Mouse (Mus musculus): Measurements from ENCODE around the gene Slc35d1.

The Slc35d1 gene

DNA sequence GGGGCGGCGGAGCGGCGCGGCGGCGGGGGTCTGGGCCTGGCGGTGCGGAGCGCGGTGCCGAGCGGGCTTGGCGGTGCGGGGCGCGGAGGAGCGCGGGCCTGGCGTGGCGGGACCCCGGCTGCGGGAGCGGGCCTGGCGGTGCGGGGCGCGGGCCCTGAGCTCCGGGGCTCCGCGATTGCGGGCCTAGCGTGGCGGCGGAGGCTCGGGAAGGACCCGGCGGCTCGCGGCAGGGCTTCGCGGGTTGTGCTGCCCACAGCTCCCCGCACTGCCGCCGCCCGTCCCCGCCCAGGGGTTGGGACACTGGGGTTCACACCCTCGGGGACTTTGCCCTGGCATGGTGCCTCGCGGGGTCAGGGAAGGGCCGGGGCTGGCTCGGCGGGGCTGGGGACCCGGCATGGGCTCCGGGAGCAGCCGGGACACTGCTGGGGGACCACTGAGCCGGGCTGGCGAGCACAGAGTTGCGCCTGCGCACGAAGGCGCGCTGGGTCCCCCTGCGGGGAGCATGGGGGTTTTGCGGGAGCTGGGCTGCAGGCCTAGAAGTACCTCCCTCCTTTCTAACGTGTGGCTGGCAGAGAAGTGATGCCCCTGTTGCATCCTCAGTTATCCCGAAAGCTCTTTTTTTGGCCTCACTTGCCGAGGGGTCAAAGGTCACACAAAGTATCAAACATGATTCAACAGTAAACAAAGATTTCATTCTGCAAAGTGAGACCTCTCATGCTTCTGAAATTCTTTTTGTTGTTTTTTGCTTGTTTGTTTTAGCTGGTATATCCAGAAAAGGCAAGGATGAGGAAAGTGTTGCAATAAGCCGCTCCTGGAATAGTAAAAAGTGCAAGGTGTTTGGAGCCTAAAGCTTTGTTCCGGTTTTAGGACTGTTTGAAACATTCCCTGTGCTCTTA is at the start of gene Slc35d1:
TSS of gene Slc35d1 (minus strand) at position 240 of the 896 bp plus-strand sequence.
- peak; percentile 55 to 69 for DNase-seq (ENCODE audit: low spot score in 2 of 2)

DNA sequence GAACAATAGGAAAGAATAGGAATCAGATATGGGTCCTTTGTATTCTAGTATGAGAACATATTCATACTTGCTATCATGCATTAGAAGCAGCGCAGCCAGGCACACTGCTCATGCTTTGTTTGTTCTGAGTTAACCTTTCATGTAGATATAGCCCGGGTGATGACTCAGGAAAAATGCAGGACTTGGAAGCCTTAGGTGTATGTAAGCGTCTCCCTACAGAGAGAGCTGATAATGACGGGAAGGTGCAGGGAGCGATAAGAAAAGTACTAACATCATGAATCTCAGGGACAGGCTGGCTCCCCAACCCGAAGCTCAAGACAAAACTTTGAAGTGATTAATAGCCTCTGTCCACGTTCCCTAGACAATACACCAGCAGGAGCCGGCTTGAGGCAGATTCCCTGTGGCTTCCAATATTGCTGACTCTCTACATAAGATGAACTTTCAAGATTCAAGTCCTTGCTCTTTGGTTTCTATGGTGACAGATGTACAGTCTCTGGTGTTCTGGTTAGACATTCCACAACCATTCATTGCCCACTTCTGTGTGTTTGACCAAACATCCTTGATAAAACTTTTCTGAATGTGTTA is 48.9 kb upstream of the Slc35d1 start:
- DNase-seq (ENCODE audit: low spot score in 2 of 2) = no peak

DNA sequence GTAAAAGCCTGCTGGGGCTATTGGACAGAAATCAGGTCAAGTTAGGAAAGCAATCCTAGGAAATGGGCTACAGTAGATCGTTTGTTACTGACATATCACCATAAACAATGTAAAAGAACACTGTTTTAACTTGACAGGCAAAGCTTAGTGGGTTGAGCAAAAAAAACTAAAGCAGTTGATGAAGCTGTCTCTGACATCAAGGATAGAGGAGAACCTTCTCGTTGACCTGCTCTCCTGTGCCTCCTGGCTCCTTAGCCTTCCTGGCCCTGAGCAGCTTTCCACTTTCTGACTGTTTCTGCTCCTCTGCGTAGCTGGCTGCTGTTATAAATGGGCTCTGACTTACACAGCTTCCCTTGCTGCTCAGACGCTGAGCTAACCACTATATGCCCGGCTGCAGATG is 48.4 kb upstream of the Slc35d1 start:
- no peak for DNase-seq (ENCODE audit: low spot score in 2 of 2)

DNA sequence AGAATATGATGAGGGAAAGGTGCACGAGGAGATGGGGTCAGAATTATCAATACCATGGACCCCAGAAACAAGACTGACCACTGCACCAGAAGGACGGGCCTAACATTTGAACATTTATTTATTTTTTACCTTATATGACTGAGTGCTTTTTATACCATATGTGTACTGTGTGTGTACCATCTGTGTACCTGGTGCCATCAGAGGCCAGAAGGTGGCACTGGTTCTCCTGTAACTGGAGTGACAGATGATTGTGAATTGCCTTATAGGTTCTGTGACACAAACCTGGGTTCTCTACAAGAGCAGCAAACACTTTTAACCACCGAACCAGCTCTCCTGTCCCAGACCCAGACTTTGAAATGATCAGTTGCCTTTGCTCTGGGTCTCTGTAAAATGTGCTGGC is 43.9 kb upstream of the Slc35d1 start:
- no peak for DNase-seq (ENCODE audit: low spot score in 2 of 2)

DNA sequence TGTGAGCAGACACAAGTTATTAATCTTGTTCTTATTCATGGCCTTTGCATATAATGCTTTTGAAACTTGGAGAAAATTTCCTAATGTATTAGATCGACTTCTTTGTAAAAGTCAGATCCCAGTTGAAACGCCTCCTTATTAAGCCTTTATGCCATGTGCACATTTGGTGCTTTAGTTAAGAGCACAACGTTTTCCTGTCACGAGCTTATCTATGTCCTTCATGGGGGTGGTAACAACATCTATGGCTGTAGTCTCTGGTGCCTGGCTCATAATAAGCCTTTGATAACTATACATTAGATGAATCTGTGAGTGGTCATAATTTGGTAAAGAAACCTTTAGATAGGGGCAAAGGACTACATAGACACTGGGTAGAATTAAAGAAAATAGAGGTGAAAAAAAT is 38.9 kb upstream of the Slc35d1 start:
- no peak for DNase-seq (ENCODE audit: low spot score in 2 of 2)

DNA sequence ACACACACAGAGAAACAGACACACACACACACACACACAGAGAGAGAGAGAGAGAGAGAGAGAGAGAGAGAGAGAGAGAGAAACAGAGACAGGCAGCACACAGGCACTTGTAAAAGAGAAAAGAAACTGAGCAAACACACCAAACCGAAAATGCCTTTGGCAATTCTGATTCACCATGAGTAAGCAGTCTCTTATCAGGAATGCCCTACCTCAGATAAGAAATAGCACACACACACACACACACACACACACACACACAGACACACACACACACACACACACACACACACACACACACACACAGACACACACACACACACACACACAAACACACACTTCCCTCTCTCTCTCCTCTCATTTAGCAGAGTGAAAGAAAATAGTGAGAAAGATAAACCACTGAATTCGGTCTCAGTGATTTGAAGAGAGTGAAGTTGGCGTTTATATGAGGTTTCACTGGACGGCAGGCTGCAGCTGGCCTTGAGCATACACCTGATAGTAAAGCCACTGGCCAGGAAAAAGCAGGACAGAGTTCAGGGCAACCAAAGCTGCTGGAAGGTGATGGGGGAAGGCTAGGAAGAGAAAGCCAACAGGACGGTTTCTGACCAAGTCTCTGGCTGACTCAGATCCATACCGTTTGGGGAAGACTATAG is 34.6 kb upstream of the Slc35d1 start:
- DNase-seq (ENCODE audit: low spot score in 2 of 2) = no peak

DNA sequence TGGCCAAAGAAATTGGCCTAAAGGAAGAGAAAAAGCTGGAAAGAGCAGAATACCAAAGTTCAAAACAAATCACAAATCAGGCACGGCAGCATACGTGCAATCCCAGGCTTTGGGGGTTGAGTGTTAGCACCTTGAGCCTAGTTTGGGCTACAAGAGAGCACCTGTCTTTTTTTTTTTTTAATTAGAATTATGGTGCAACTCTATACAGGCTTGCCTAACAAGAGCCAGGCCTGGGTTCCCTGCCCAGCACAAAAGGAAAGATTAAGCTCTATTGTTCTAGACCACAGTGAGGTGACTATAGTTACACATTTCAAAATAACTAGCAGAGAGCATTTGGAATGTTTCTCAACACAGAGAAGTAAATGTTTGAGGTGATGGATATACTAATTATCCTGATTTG is 32.8 kb upstream of the Slc35d1 start:
- no peak for DNase-seq (ENCODE audit: low spot score in 2 of 2)

DNA sequence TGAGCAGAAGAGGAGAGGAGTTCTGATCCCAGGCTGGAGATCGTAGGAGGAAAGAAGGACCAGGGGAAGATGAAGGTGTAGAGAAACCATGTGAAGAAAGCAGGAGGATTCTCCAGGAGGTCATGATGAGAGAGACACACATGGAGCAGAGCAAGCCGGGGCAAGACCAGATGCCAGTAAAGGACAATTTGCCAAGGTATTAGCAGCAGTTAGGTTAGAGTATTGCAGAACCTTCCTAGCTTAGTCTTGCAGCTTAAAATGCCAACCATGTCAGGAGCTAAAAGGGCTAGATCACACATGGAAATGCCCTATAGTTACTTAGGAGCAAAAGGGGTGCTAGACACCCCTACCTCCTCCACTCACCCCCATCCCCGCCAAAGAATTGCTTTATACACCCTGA is 32.3 kb upstream of the Slc35d1 start:
- no peak for DNase-seq (ENCODE audit: low spot score in 2 of 2)

DNA sequence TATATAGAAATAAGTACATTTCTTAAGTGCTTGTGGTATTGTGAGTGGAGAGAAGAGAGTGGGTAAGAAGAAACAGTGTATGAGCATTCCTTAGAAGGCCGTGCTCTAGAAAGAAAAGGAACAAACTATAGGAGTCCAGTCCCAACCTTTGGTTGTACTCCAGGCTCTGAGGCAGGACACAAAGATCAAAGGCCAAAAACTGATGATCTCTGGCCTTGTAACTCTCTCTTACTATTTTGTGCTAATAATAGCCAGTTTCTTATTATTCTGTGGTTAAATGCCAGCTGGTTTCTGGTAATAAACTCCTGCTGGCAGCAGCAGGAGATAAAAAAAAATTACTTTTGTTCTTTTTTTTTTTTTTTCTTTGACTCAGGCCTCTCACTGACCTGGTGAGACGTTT is 17.2 kb upstream of the Slc35d1 start:
- DNase-seq (ENCODE audit: low spot score in 2 of 2) = no peak

DNA sequence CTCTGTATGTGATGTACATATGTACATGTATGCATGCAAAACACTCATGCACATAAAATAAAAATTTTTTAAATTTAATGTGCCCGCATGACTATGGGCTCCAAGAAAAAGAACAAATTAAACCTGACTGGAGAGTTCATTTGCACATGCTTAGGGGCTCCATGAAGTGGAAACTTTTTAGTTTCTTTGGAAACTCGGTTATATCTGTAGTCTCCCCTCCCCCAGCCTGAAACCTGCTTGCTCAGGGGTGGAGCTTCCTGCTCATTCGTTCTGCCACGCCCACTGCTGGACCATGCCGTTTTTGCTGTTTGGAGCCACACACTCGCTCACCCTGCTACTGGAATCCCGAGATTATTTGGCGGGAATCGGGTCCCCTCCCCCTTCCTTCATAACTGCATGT is 7.9 kb upstream of the Slc35d1 start:
- DNase-seq (ENCODE audit: low spot score in 2 of 2) = no peak

DNA sequence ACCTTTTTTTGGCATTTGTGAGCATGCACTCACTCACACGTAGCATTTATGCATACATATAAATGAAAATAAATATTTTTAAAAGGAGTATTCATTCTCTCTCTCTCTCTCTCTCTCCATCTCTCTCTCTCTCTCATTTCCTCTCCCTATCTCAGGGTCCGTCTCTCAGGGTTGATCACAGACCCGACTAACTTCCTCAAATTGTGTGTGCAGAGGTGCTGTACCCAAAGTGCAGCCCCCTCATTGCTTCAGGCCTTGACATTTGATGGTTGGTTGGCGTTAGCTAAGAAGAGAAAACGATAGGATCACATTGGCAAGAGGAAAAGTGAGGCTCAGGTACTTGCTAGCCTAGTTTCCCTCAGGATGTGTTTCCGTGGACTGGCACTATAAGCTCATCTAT is 6.8 kb upstream of the Slc35d1 start:
- no peak for DNase-seq (ENCODE audit: low spot score in 2 of 2)

DNA sequence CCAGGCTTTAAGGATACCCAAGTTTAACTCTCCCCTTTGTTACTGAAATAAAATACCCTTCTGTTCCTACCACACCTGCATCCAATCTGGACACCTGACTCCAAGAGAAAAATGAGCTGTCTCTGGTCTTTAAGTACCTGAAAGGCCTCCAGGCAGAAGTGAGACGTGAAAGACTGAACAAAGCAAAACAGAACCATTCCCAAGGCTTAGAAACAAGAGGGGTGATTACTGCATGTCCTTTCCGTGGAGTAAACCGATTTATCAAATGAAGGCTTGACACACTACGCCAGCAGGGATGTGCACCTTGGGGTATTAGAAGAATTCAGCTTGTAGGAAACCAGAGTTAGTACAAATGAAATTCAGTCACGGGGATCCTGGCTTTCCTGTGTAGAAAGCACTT is 4.0 kb upstream of the Slc35d1 start:
- no peak for DNase-seq (ENCODE audit: low spot score in 2 of 2)

DNA sequence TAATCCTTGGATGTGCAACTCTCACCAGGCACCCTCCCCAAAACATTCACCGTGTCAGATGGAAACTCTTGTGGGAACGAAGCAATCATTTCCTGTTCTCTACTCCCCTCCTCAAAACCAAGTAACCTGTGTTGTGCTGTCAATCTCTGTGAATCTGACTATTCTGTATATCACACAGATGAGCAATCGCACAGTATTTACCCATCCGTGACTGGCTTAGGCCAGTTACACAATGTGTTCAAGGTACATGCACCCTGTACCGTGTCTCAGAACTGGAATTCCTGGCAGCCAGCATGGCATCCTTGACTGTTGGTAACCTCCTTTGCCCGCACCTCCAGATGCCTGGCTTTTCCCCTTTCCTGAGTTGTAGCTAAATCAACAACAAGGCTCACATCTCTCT is 1.1 kb upstream of the Slc35d1 start:
- DNase-seq (ENCODE audit: low spot score in 2 of 2) = no peak

DNA sequence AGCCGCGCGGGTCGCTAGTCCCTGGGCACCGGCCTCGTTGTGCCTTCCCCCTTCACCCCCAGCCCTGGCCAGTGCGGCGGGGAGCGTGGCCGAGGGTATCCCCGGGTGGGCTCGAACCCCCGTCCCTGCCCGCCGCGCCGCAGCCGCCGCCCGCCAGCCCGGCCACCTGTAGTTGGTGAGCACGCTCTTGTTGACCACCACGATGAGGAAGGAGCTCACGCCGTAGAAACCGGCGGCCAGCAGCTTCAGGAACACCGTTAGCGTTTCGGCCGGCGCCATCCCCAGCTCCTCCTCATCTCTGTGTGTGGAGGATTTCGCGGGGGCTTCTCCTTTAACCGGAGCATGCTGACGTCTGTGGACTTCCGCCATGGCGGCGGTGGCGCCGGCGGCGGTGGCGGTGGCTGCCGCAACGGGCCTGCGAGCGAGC is 453 bp downstream of the Slc35d1 start:
- peak; percentile 60 to 64 for DNase-seq (ENCODE audit: low spot score in 2 of 2)

DNA sequence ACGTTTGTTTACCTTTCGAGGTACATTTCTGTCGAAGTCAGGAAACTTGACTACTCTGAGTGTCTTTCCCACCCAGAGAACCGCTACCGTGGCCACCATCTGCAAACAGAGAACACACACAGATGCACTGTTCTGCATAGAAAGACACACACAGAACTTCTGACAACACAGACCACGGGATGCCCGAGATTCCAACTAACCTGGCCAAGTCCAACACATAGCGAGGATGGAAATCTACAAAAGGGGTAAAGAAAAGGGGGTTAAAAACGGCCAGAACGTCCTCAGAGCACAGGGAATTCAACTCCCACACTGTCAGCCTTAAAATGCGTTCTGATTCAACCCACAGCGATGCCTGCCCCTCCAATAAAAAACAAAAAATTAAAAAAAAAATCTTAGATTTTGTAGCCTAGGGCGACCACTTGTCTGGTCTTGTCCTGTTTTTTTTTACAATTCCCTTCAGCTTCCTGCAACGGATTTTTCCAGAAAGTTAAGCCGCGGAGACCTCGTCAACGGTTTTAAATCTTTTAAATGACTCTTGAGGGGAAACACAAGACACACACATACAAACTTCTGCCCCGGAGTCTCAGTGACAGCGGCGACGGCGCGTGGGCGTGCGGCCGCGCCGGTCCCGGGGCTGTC is 986 bp downstream of the Slc35d1 start:
- DNase-seq (ENCODE audit: low spot score in 2 of 2) = no peak

DNA sequence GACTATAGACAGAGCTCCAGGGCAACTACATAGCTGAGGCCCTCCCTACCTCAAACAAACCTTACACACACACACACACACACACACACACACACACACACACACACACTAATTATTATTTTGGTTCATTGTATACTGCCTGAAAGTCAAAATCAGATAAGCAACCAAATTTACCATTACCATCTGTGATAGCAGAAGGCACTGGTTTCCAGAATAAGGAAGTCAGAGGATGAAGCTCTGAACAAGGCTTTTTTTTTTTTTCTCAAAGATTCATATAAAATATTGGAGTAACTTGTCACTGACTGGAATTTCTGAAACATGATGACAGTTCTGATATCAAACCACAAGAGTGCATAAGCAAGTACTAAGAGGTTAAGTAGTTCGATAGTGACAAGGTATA is 6.4 kb downstream of the Slc35d1 start:
- DNase-seq (ENCODE audit: low spot score in 2 of 2) = no peak

DNA sequence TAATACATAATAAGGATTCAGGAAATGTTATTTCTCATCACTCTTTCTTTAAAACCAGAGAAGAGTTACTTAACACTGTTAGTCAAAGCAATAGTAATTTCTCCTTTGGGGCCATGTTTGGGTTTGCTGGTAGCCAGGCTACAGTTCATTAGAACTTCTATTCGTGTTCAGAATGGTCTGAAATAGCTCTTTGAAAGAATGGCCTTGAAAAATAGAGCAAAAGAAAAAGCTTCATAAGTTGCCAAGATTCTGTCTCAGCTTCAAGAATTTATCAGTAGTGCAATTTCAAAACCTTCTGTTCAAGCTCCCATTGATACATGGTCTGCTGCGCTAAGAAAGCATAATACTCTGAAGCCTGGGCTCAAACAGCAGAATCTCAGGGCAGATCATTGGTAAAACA is 11.3 kb downstream of the Slc35d1 start:
- no peak for DNase-seq (ENCODE audit: low spot score in 2 of 2)

DNA sequence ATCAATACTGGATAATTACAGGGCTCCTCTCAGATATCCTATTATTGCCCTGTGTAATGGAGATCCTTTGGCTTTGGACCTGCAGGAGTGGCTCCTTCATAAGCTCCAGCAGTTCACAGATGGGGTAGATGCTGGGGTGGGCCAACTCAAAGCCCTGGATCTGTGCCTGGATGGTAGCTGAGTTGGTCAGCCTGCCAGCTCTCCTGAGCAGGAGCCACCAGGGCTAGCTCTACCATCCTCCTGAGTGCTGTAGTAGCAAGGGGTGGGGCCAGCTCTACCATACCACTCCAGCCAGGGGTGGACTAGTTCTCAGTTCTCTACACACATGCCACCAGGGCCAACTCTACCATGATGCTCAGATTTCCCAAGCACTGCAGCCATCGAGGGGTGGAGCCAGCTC is 14.9 kb downstream of the Slc35d1 start:
- no peak for DNase-seq (ENCODE audit: low spot score in 2 of 2)

DNA sequence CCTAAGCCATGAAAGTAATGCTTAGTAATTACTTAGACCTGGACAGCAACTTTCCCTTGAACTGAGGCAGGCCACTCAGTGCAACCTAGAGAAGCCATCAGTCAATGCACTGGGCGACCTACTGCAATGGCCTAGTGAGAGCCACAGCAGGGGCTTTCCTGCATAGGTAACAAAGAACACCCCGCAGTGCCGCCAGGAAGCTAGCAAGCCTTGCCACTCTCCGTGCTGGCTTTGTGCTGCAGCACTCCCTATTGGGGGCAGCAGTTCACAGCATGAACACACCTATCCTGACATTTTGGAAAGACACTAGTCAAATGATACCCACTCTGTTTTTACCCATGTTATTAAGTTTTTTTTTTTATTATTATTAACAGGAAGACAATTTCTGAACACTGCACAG is 15.9 kb downstream of the Slc35d1 start:
- DNase-seq (ENCODE audit: low spot score in 2 of 2) = no peak

DNA sequence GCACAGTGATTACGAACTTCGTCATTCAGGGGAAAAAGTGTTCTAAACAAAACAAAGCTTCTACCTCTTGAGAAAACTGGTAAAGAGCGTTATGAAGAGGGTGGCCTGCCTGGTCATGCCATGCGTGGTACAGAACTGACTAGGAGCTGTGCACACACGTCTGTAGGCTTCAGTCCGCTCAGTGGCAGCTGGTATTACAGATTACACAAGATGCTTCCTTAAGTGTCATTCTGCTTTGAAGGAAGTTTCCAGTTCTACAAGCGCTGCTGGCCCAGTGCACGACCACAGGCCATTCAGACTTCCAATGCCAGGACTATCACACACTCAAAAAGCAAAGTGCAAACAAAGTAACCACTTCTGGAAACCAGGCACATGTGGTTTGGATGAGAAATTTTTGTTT is 17.6 kb downstream of the Slc35d1 start:
- DNase-seq (ENCODE audit: low spot score in 2 of 2) = no peak

DNA sequence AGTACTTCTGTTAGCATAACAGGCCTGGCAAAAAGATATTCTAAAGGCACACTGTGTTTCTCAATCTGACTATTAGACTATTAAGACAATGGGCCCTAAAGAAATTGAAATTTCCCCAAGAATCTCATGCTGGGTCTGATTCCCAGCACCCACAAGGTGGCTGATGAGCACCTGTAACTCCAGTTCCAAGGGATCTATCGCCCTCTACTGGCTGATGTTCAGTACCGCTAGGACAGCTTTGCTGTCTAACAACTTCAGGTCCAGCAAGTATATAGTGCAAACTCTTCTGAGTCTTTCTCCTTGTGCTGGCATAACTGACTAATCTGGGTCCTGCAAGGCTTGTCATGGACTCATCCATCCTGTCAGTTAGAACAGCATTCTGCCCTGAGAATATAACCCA is 22.5 kb downstream of the Slc35d1 start:
- DNase-seq (ENCODE audit: low spot score in 2 of 2) = no peak

DNA sequence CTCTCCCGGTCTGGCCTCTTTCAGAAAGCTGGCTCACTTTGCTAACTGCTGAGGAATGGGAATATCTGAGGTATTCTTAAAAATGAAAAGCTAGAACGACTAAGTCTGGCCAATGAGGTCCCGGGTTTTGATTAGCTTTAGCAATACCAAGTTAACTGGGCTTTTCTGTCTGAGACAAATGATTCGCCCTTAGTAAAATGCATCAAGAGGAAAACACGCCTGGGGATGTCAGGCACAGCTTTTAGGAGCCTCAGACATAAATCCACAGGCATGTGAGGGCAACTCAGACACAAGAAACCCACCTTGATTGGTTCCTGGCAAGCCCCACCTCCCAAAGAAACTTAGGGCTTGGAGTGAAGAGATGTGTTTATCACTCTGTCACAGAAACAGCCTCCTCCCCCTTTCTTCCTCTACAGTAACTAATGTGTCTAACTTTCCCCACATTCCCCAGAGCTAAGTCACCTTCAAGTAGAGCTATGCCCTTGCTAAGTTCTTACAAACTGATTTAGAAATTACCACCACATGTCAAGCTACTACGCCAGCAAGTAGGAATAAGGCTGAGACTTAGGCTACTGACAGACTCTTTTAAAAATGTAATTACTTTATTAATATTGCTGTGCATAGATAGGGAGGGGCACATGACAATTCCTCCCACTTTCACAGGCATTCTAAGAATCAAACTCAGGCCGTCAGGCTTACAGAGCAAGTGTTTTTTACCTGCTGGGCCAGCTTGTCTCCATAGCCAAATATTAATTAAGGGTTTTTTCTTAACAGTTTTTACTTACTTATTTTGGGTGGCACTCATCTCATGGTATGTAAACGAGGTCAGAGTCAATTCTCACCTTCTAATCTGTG is 26.0 kb downstream of the Slc35d1 start:
- no peak for DNase-seq (ENCODE audit: low spot score in 2 of 2)

All from frontal cortex, postnatal 25 days (tissue).